Mouse (Mus musculus) myocyte (in vitro differentiated cells): ENCODE results near the gene Ren1. TPM values are rescaled to one million over a fixed set of nuclear protein-coding genes. Genes with fewer than 3 reads are reported as not detected.
"Not testable (repeated sequence)": the region's sequence is repeated elsewhere in the genome, so short reads cannot be mapped to it uniquely, and the experiment has no call there.

Source experiments
- H3K27me3 ChIP-seq: one replicate; pipeline ENCODE4 v1.6.1; 2011; ENCODE audit not compliant: control insufficient read depth, insufficient read depth, insufficient read length
- H3K36me3 ChIP-seq: one replicate; pipeline ENCODE4 v1.6.1; 2011; ENCODE audit not compliant: control insufficient read depth, insufficient read depth
- H3K4me2 ChIP-seq: one replicate; pipeline ENCODE4 v1.6.1; 2011; ENCODE audit warnings: low read depth, control low read depth
- H3K4me3 ChIP-seq: one replicate; pipeline ENCODE4 v1.5.1; 2011; ENCODE audit warnings: mild to moderate bottlenecking, control low read depth, moderate library complexity
- H3K79me2 ChIP-seq: one replicate; pipeline ENCODE4 v1.6.1; 2011; ENCODE audit not compliant: control insufficient read depth, insufficient read depth
- H3ac ChIP-seq: one replicate; pipeline ENCODE4 v1.6.1; 2011; ENCODE audit not compliant: control insufficient read depth, insufficient read length
- CEBPB ChIP-seq: IDR thresholded peaks from 2 replicates; pipeline ENCODE4 v1.6.1; 2011; ENCODE audit warnings: mild to moderate bottlenecking, moderate library complexity; ENCODE audit not compliant: poor library complexity, insufficient read depth, severe bottlenecking
- E2F4 ChIP-seq: IDR thresholded peaks from one replicate; pipeline ENCODE4 v1.6.1; 2011; ENCODE audit warnings: mild to moderate bottlenecking, control low read depth, moderate library complexity; ENCODE audit not compliant: insufficient read depth
- MAX ChIP-seq: IDR thresholded peaks from one replicate; pipeline ENCODE4 v1.6.1; 2011; ENCODE audit warnings: low read depth, mild to moderate bottlenecking, control low read depth
- MYOD1 ChIP-seq, 3 experiments: IDR thresholded peaks; one replicate each; pipeline ENCODE4 v1.6.1; 2011; ENCODE audit warnings: control low read depth in 2 of 3, low read depth in 2 of 3, mild to moderate bottlenecking in 2 of 3, moderate library complexity in 1 of 3; ENCODE audit not compliant: insufficient read length in 2 of 3, control insufficient read depth in 1 of 3
- MYOG ChIP-seq, 3 experiments: IDR thresholded peaks; one replicate each; pipeline ENCODE4 v1.6.1; 2011; ENCODE audit warnings: control low read depth in 2 of 3, low read depth in 2 of 3, mild to moderate bottlenecking in 2 of 3; ENCODE audit not compliant: insufficient read length in 2 of 3, control insufficient read depth in 1 of 3, insufficient read depth in 1 of 3
- POLR2A ChIP-seq: IDR thresholded peaks from one replicate; pipeline ENCODE4 v1.6.1; 2011; ENCODE audit warnings: low read depth, mild to moderate bottlenecking, control low read depth, moderate library complexity; ENCODE audit not compliant: insufficient read length
- POLR2AphosphoS2 ChIP-seq: IDR thresholded peaks from one replicate; pipeline ENCODE4 v1.6.1; 2011; ENCODE audit warnings: low read depth, control low read depth; ENCODE audit not compliant: insufficient read length
- REST ChIP-seq: IDR thresholded peaks from one replicate; pipeline ENCODE4 v1.6.1; 2011; ENCODE audit warnings: mild to moderate bottlenecking, control low read depth, moderate library complexity; ENCODE audit not compliant: insufficient read depth, insufficient read length
- SRF ChIP-seq: IDR thresholded peaks from one replicate; pipeline ENCODE4 v1.6.1; 2011; ENCODE audit warnings: low read depth; ENCODE audit not compliant: control insufficient read depth, insufficient read length
- TCF12 ChIP-seq: IDR thresholded peaks from one replicate; pipeline ENCODE4 v1.6.1; 2011; ENCODE audit warnings: mild to moderate bottlenecking, control low read depth; ENCODE audit not compliant: poor library complexity, insufficient read depth, severe bottlenecking
- TCF3 ChIP-seq: IDR thresholded peaks from one replicate; pipeline ENCODE4 v1.6.1; 2011; ENCODE audit warnings: low read depth, control low read depth; ENCODE audit not compliant: insufficient read length
- USF1 ChIP-seq: IDR thresholded peaks from one replicate; pipeline ENCODE4 v1.6.1; 2011; ENCODE audit warnings: low read depth, mild to moderate bottlenecking, control low read depth, moderate library complexity
- polyA plus RNA-seq: library from polyadenylated mRNA; unstranded; fragments of >200 nt; fragmentation: generic; extraction: Trizol; gene quantifications from one replicate; pipeline ENCODE4 v1.2.1, GENCODE M21; 2012; ENCODE audit warnings: missing spikeins

Ren1 gene
- polyA plus RNA-seq, 1 experiment, result not detected

DNA sequence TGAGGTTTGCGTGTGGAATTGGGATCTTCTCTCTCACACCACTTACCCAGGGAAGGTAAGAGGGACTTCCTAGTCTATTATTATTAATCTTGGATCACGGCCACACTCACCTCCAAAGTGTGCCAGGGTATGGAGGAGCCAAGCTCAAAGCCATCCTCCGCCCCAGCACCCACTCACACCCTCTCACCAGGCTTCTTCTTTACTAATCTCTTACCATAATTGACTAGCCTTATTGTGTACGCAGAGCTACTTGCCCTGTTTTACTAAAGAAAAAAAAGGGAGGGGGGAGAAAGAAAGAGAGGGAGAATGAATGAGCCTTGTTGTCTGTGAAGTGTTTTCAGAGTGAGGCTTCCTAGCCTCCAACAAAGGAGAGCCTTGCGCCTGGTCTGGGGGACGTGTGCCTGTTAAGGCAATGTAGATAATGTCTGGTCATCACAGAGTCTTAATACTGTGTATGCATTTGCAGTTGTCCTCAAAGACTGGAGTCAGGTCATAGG is 22.0 kb upstream of the Ren1 start:
- Histone ChIP-seq H3ac (no peak overlapping the region), H3K36me3 (no peaks in the 10 kb centered on the region), H3K4me3 (no peak overlapping the region), H3K4me2 (no peak overlapping the region), H3K27me3 (peaks cover 34% of the 10 kb centered on the region), H3K79me2 (no peaks in the 10 kb centered on the region)
- no peak for TF ChIP-seq E2F4
- TF ChIP-seq TCF12, result no peak
- no peak for TF ChIP-seq MYOD1 (IDR thresholded peaks at IDR 0.05; ENCODE audit: control insufficient read depth in 1 of 3, insufficient read length in 2 of 3, low read depth in 2 of 3)
- TF ChIP-seq REST, result no peak
- TF ChIP-seq MAX, result no peak
- no peak for TF ChIP-seq CEBPB
- no peak for TF ChIP-seq SRF
- no peak for TF ChIP-seq POLR2A
- TF ChIP-seq TCF3, result no peak
- TF ChIP-seq POLR2AphosphoS2, result no peak

DNA sequence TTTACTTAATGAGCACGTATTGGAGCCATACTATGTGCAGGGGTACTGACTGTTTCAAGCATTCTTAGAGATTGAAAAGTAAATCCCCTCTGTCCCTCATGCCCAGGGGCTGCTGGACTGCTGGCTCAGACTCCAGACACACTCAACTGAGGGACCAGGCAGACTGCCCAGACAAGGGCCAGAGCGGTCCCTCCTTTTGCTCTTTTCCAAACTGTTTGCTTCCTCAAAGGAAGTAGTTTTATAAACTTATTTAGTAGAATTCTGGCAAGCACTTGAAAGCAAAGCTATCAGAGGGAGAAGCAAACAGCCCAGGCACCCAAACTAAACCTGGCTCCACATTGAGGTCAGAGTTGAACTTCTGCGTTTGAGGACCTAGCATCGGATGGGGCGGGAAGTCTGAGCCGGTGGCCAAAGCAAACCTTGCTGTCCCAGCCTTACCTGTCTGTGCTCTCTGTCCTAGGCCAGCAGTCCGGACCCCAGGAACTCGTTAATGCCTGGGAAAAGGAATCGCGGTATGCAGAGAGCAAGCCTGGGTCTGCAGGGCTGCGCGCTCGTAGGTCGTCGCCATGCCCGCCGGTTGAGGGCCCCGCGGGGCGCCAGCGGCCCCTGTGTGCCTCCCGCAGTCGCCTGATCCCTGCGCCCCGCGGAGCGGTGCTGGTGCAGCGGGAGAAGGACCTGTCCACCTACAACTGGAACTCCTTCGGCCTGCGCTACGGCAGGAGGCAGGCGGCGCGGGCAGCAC is 21.2 kb upstream of the Ren1 start:
- Histone ChIP-seq H3K36me3 (no peaks in the 10 kb centered on the region), H3K79me2 (no peaks in the 10 kb centered on the region), H3ac (no peak overlapping the region), H3K4me2 (no peak overlapping the region), H3K27me3 (peaks cover 34% of the 10 kb centered on the region), H3K4me3 (no peak overlapping the region)
- TF ChIP-seq SRF (no peak), TCF12 (no peak)

DNA sequence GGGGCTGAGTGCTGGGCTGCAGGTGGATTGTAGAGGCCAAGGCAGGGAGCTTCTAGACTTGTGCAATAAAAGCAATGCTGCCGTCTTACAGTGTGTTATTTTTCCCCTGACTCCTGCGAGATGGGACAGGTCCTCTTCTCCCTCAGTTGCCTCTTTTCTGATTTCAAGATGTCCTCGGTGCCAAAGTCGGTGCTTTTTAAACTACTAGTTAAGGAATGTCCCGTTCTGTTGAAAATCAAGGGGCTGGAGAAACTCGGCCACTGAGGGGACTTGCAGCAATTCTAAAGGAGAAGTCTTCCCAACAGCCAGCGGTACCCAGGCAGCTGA is 20.7 kb upstream of the Ren1 start:
- TF ChIP-seq TCF12, result no peak
- no peak for TF ChIP-seq REST
- Histone ChIP-seq H3K4me3 (no peak overlapping the region), H3K79me2 (no peaks in the 10 kb centered on the region), H3K27me3 (peaks cover 37% of the 10 kb centered on the region), H3K36me3 (no peaks in the 10 kb centered on the region), H3K4me2 (no peak overlapping the region), H3ac (no peak overlapping the region)

DNA sequence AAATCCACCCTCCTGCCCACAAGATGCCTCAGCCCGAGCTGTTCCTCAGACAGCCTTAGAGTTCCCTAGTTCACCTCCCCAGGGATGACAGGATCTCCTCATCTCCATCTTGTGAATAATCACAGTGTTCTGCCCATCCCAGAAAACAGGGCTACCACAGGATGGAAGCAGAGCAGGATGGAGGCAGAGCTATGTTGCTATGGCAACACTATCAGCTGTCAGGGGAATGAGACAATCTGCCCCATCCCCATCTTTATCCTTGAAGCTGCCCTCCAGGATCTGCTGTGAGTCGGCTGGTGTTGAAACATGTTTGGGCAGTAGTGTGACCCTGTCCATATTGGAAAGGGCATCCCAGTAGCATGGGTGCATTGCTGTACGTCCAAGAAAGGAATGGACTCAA is 19.2 kb upstream of the Ren1 start:
- Histone ChIP-seq H3K4me3 (no peak overlapping the region), H3K27me3 (peaks cover 38% of the 10 kb centered on the region), H3K79me2 (no peaks in the 10 kb centered on the region), H3K4me2 (no peak overlapping the region), H3K36me3 (no peaks in the 10 kb centered on the region), H3ac (no peak overlapping the region)
- TF ChIP-seq E2F4 (no peak), TCF12 (no peak), MYOG (IDR thresholded peaks at IDR 0.05; ENCODE audit: control insufficient read depth in 1 of 3, insufficient read depth in 1 of 3, insufficient read length in 2 of 3, low read depth in 2 of 3) (no peak), POLR2A (no peak), TCF3 (no peak)

DNA sequence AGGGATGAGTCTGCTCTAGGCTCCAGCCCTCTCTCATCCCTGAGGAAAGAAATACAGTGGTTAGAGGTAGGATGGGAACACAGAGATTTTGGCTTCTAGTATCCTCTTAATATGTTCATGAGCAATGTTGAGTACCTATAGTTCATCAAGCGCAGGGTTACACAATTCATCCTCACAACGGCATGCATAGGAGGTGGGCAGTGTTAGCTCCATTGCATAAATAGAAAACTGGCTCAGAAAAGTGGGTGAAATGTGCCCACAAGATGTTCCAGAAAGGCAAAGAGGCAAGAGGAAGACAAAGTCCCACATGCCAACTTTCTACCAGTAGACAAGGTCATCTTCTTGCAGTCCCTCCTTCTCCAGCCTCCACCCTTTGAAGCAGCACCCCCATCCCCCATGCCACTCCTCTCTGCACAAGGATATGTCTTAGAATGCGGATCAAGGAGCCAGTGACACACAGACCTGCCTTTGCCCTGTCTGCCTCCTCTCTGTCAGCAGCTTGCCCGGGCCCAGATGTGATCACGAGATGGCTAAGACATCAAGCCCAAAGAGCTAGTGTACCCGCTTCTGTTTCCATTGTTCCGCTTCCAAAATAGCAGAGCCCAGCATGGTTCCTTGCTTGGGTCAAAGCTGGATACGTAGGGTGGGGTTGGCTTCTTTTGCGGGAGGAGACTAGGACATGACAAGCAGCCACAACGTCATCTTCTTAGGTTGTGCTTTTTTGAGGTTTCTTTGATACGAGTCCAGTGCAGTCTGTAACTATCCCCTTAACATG is 17.5 kb upstream of the Ren1 start:
- no peak for TF ChIP-seq TCF3
- no peak for TF ChIP-seq MAX
- TF ChIP-seq MYOG (IDR thresholded peaks at IDR 0.05; ENCODE audit: control insufficient read depth in 1 of 3, insufficient read depth in 1 of 3, insufficient read length in 2 of 3, low read depth in 2 of 3), result no peak
- TF ChIP-seq SRF, result no peak
- no peak for TF ChIP-seq E2F4
- no peak for TF ChIP-seq USF1
- TF ChIP-seq POLR2A, result no peak
- TF ChIP-seq REST, result no peak
- TF ChIP-seq CEBPB, result no peak
- TF ChIP-seq MYOD1 (IDR thresholded peaks at IDR 0.05; ENCODE audit: control insufficient read depth in 1 of 3, insufficient read length in 2 of 3, low read depth in 2 of 3), result no peak
- no peaks in the 10 kb centered on the region for H3K36me3 ChIP-seq
- no peak overlapping the region for H3K4me3 ChIP-seq
- no peaks in the 10 kb centered on the region for H3K79me2 ChIP-seq
- H3ac ChIP-seq, result no peak overlapping the region
- peaks cover 33% of the 10 kb centered on the region for H3K27me3 ChIP-seq
- H3K4me2 ChIP-seq, result no peak overlapping the region

DNA sequence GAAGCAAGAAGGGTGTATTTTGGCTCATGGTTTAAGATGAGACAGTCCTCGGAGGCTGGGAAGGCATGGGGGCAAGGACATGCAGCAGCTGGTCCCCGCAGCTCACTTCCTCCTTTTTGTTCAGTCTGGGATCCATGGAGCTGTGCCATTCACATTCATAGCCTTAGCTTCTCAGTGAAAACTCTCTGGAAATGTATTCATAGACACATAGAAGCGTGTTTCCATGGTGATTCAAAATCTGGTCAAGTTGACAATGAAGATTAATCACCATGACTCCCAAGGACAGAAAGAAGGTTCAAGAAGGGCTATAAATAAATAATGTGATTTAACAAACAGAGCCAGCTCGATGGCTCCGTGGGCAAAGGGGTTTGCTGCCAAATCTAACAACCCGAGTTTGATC is 16.4 kb upstream of the Ren1 start:
- no peaks in the 10 kb centered on the region for H3K36me3 ChIP-seq
- no peak overlapping the region for H3ac ChIP-seq
- H3K4me2 ChIP-seq, result no peak overlapping the region
- peaks cover 27% of the 10 kb centered on the region for H3K27me3 ChIP-seq
- H3K79me2 ChIP-seq, result no peaks in the 10 kb centered on the region
- no peak overlapping the region for H3K4me3 ChIP-seq
- TF ChIP-seq TCF12 (no peak), TCF3 (no peak), REST (no peak), E2F4 (no peak), MAX (no peak), SRF (no peak), POLR2AphosphoS2 (no peak), CEBPB (no peak), USF1 (no peak), MYOD1 (IDR thresholded peaks at IDR 0.05; ENCODE audit: control insufficient read depth in 1 of 3, insufficient read length in 2 of 3, low read depth in 2 of 3) (no peak), POLR2A (no peak), MYOG (IDR thresholded peaks at IDR 0.05; ENCODE audit: control insufficient read depth in 1 of 3, insufficient read depth in 1 of 3, insufficient read length in 2 of 3, low read depth in 2 of 3) (no peak)

DNA sequence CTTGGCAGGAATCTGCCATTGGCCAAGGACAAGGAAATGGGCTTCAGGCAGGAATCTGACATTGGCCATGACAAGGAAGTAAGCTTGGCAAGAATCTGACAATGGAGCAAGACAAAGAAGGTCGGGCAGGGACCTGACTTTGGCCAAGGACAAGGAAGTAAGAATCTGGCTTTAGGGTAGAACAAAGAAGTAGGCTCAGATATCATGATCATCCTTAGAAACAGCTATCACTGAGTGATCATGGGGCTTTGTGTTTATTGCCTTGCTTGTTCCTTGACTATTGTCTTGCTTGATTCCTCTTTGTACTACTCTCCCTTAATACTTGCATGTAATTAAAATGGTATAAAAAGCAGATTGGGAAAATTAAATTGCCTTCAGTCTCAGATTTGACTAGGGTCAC is 9.9 kb upstream of the Ren1 start:
- H3K4me2 ChIP-seq, H3ac ChIP-seq, H3K36me3 ChIP-seq, H3K4me3 ChIP-seq, H3K79me2 ChIP-seq, H3K27me3 ChIP-seq: not testable (repeated sequence)
